Mouse (Mus musculus) MEL (cell line): ENCODE data around the gene Liph. TPM values are rescaled to one million over a fixed set of nuclear protein-coding genes. Genes with fewer than 3 reads are reported as not detected.

Experiments used
- DNase-seq: peaks from one replicate; pipeline ENCODE4 v3.0.0; 2011; ENCODE audit warnings: low read depth, low spot score
- H3K27ac ChIP-seq: 2 replicates; pipeline ENCODE4 v1.5.1; 2012; ENCODE audit warnings: low read depth, mild to moderate bottlenecking, control low read depth, low read length, moderate library complexity; ENCODE audit not compliant: control insufficient read depth
- H3K27me3 ChIP-seq, 2 experiments: fragments of 150-350 bp in 1 of 2; sonication (generic) in 1 of 2; 2 replicates each; pipeline ENCODE4 v1.6.1; 2012; ENCODE audit warnings: low read length in 2 of 2, mild to moderate bottlenecking in 2 of 2, improper control_type of control experiment in 1 of 2, moderate library complexity in 1 of 2; ENCODE audit not compliant: insufficient read depth in 2 of 2, control insufficient read depth in 1 of 2
- H3K36me3 ChIP-seq, 2 experiments: 2 replicates each; pipeline ENCODE4 v1.6.1; 2012 to 2014; ENCODE audit warnings: low read length in 2 of 2, improper control_type of control experiment in 1 of 2, inconsistent platforms in 1 of 2, mild to moderate bottlenecking in 1 of 2; ENCODE audit not compliant: insufficient read depth in 2 of 2, control insufficient read depth in 1 of 2
- H3K4me1 ChIP-seq, 2 experiments: fragments of 150-350 bp in 1 of 2; sonication (generic) in 1 of 2; 2 replicates each; pipeline ENCODE4 v1.6.1; 2012; ENCODE audit warnings: low read length in 2 of 2, improper control_type of control experiment in 1 of 2, mild to moderate bottlenecking in 1 of 2; ENCODE audit not compliant: insufficient read depth in 2 of 2, control insufficient read depth in 1 of 2
- H3K4me3 ChIP-seq, 2 experiments: fragments of 150-350 bp in 1 of 2; sonication (generic) in 1 of 2; 2 replicates each; pipeline ENCODE4 v1.5.1; 2012; ENCODE audit warnings: low read depth in 2 of 2, low read length in 2 of 2, mild to moderate bottlenecking in 2 of 2, moderate library complexity in 2 of 2, control low read depth in 1 of 2, improper control_type of control experiment in 1 of 2; ENCODE audit not compliant: control insufficient read depth in 1 of 2, insufficient read depth in 1 of 2
- H3K79me2 ChIP-seq: 2 replicates; pipeline ENCODE4 v1.6.1; 2012; ENCODE audit warnings: mild to moderate bottlenecking, low read length, moderate library complexity; ENCODE audit not compliant: control insufficient read depth, poor library complexity, insufficient read depth
- H3K9ac ChIP-seq: 2 replicates; pipeline ENCODE4 v1.6.1; 2012; ENCODE audit warnings: low read depth, mild to moderate bottlenecking, control low read depth, low read length, moderate library complexity; ENCODE audit not compliant: control insufficient read depth, poor library complexity, severe bottlenecking
- H3K9me3 ChIP-seq: fragments of 150-350 bp; sonication (generic); replicated peaks from 2 replicates; pipeline ENCODE4 v1.6.1; 2012; ENCODE audit warnings: mild to moderate bottlenecking, low read length, improper control_type of control experiment, moderate library complexity; ENCODE audit not compliant: insufficient read depth
- BHLHE40 ChIP-seq: IDR thresholded peaks from 2 replicates; pipeline ENCODE4 v1.6.1; 2012; ENCODE audit warnings: low read depth, mild to moderate bottlenecking, inconsistent platforms, low read length, improper control_type of control experiment, borderline replicate concordance
- CHD1 ChIP-seq: IDR thresholded peaks from 2 replicates; pipeline ENCODE4 v1.6.1; 2012; ENCODE audit warnings: low read depth, mild to moderate bottlenecking, inconsistent platforms, low read length, improper control_type of control experiment
- CHD2 ChIP-seq: IDR thresholded peaks from 2 replicates; pipeline ENCODE4 v1.6.1; 2011; ENCODE audit warnings: low read length, improper control_type of control experiment
- EP300 ChIP-seq, 2 experiments: IDR thresholded peaks; 2 replicates each; pipeline ENCODE4 v1.6.1; 2011; ENCODE audit warnings: improper control_type of control experiment in 2 of 2, low read length in 2 of 2, low read depth in 1 of 2, mild to moderate bottlenecking in 1 of 2
- ETS1 ChIP-seq: IDR thresholded peaks from 2 replicates; pipeline ENCODE4 v1.6.1; 2012; ENCODE audit warnings: low read depth, mild to moderate bottlenecking, inconsistent platforms, low read length, improper control_type of control experiment, moderate library complexity
- HCFC1 ChIP-seq: IDR thresholded peaks from 2 replicates; pipeline ENCODE4 v1.6.1; 2012; ENCODE audit warnings: low read depth, mild to moderate bottlenecking, inconsistent platforms, low read length, improper control_type of control experiment, moderate library complexity
- JUND ChIP-seq: IDR thresholded peaks from 2 replicates; pipeline ENCODE4 v1.6.1; 2011; ENCODE audit warnings: low read depth, mild to moderate bottlenecking, improper control_type of control experiment, low read length
- MAFK ChIP-seq: IDR thresholded peaks from 2 replicates; pipeline ENCODE4 v1.6.1; 2011; ENCODE audit warnings: low read depth, mild to moderate bottlenecking, low read length, improper control_type of control experiment, borderline replicate concordance
- MAX ChIP-seq: IDR thresholded peaks from 2 replicates; pipeline ENCODE4 v1.6.1; 2011; ENCODE audit warnings: low read length, improper control_type of control experiment
- MAZ ChIP-seq: IDR thresholded peaks from 2 replicates; pipeline ENCODE4 v1.6.1; 2012; ENCODE audit warnings: low read depth, mild to moderate bottlenecking, inconsistent platforms, low read length, improper control_type of control experiment
- MEF2A ChIP-seq: IDR thresholded peaks from 2 replicates; pipeline ENCODE4 v1.6.1; 2014; ENCODE audit warnings: low read depth, mild to moderate bottlenecking, inconsistent platforms, low read length, improper control_type of control experiment; ENCODE audit not compliant: poor library complexity, insufficient replicate concordance, severe bottlenecking; ENCODE audit errors: extremely low read depth
- MXI1 ChIP-seq: IDR thresholded peaks from 2 replicates; pipeline ENCODE4 v1.6.1; 2011; ENCODE audit warnings: mild to moderate bottlenecking, low read depth, low read length, improper control_type of control experiment
- MYB ChIP-seq: IDR thresholded peaks from 2 replicates; pipeline ENCODE4 v1.6.1; 2011; ENCODE audit warnings: mild to moderate bottlenecking, low read depth, low read length, improper control_type of control experiment
- NELFE ChIP-seq: IDR thresholded peaks from 2 replicates; pipeline ENCODE4 v1.6.1; 2011; ENCODE audit warnings: low read depth, low read length, improper control_type of control experiment
- POLR2A ChIP-seq, 2 experiments: IDR thresholded peaks; 2 replicates each; pipeline ENCODE4 v1.6.1; 2011 to 2012; ENCODE audit warnings: low read length in 2 of 2, mild to moderate bottlenecking in 2 of 2, control low read depth in 1 of 2, improper control_type of control experiment in 1 of 2, low read depth in 1 of 2, moderate library complexity in 1 of 2; ENCODE audit not compliant: control insufficient read depth in 1 of 2, insufficient read depth in 1 of 2, poor library complexity in 1 of 2
- TBP ChIP-seq: IDR thresholded peaks from 2 replicates; pipeline ENCODE4 v1.8.0; 2011; ENCODE audit warnings: low read depth, low read length, improper control_type of control experiment
- TCF12 ChIP-seq: IDR thresholded peaks from 2 replicates; pipeline ENCODE4 v1.6.1; 2014; ENCODE audit warnings: low read depth, mild to moderate bottlenecking, inconsistent platforms, low read length, improper control_type of control experiment, moderate library complexity
- USF1 ChIP-seq: IDR thresholded peaks from 2 replicates; pipeline ENCODE4 v1.6.1; 2014; ENCODE audit warnings: low read depth, mild to moderate bottlenecking, inconsistent platforms, low read length, improper control_type of control experiment, moderate library complexity
- USF2 ChIP-seq, 2 experiments: IDR thresholded peaks; 2 replicates each; pipeline ENCODE4 v1.6.1; 2011 to 2012; ENCODE audit warnings: improper control_type of control experiment in 2 of 2, low read length in 2 of 2, borderline replicate concordance in 1 of 2, inconsistent platforms in 1 of 2, low read depth in 1 of 2, mild to moderate bottlenecking in 1 of 2; ENCODE audit not compliant: insufficient read depth in 1 of 2
- ZC3H11A ChIP-seq: IDR thresholded peaks from 2 replicates; pipeline ENCODE4 v1.6.1; 2012; ENCODE audit warnings: low read depth, mild to moderate bottlenecking, inconsistent platforms, low read length, improper control_type of control experiment
- ZKSCAN1 ChIP-seq: IDR thresholded peaks from 2 replicates; pipeline ENCODE4 v1.6.1; 2012; ENCODE audit warnings: low read depth, mild to moderate bottlenecking, inconsistent platforms, low read length, improper control_type of control experiment, moderate library complexity
- polyA plus RNA-seq, 2 experiments: library from polyadenylated mRNA; stranded (reverse) in 1 of 2; unstranded in 1 of 2; fragments of >175 nt in 1 of 2; fragments of >200 nt in 1 of 2; gene quantifications; 2 replicates each; pipeline versions ENCODE4 v1.2.1 to v1.2.4; 2012; ENCODE audit warnings: low replicate concordance in 2 of 2, low read depth in 1 of 2; ENCODE audit not compliant: insufficient read length in 2 of 2, insufficient read depth in 1 of 2, missing spikeins in 1 of 2
- total RNA-seq: library from RNA; depleted of rRNA; stranded (reverse); fragments of 300-350 nt; gene quantifications from 2 replicates; pipeline ENCODE4 v1.2.3, GENCODE M21; 2012

Gene Liph
- total and polyA plus RNA-seq, 3 experiments, result not detected

GRCm38 (mm10) chr16:21999941-22000690, 4.7 kb upstream of the Liph start:
- Histone ChIP-seq H3K9ac (no peak overlapping the region), H3K27me3 (peaks cover 3 to 4% of the 10 kb centered on the region in 2 experiments; a peak in 3 of 4 replicates), H3K9me3 (no peaks in the 10 kb centered on the region), H3K36me3 (peaks cover 0 to 16% of the 10 kb centered on the region in 2 experiments; a peak in 2 of 4 replicates), H3K4me1 (peaks cover 5 to 13% of the 10 kb centered on the region in 2 experiments), H3K79me2 (no peaks in the 10 kb centered on the region), H3K4me3 (no peak overlapping the region), H3K27ac (no peak overlapping the region)
- no peak for TF ChIP-seq ZKSCAN1
- no peak for TF ChIP-seq NELFE
- no peak for TF ChIP-seq MAX
- TF ChIP-seq HCFC1, result no peak
- TF ChIP-seq CHD1, result no peak
- no peak for TF ChIP-seq CHD2
- no peak for TF ChIP-seq BHLHE40
- no peak for TF ChIP-seq MYB
- TF ChIP-seq POLR2A (IDR thresholded peaks at IDR 0.05; ENCODE audit: control insufficient read depth in 1 of 2, insufficient read depth in 1 of 2, low read depth in 1 of 2, low read length in 2 of 2, poor library complexity in 1 of 2), result no peak
- no peak for TF ChIP-seq JUND
- no peak for DNase-seq

GRCm38 (mm10) chr16:21998061-21998460, 2.6 kb upstream of the Liph start:
- Histone ChIP-seq H3K9ac (no peak overlapping the region), H3K4me3 (no peak overlapping the region), H3K79me2 (no peaks in the 10 kb centered on the region), H3K36me3 (peaks cover 0 to 16% of the 10 kb centered on the region in 2 experiments; a peak in 2 of 4 replicates), H3K27ac (no peak overlapping the region), H3K4me1 (peaks cover 5 to 13% of the 10 kb centered on the region in 2 experiments), H3K9me3 (no peaks in the 10 kb centered on the region), H3K27me3 (peaks cover 2 to 4% of the 10 kb centered on the region in 2 experiments; a peak in 3 of 4 replicates)
- no peak for TF ChIP-seq USF1
- no peak for TF ChIP-seq MAFK
- no peak for TF ChIP-seq CHD1
- TF ChIP-seq ZKSCAN1, result no peak
- no peak for TF ChIP-seq POLR2A (IDR thresholded peaks at IDR 0.05; ENCODE audit: control insufficient read depth in 1 of 2, insufficient read depth in 1 of 2, low read depth in 1 of 2, low read length in 2 of 2, poor library complexity in 1 of 2)
- no peak for TF ChIP-seq TBP
- no peak; a peak in 1 of 4 replicates for TF ChIP-seq EP300 (IDR thresholded peaks at IDR 0.05; ENCODE audit: low read depth in 1 of 2, low read length in 2 of 2)
- TF ChIP-seq USF2 (IDR thresholded peaks at IDR 0.05; ENCODE audit: borderline replicate concordance in 1 of 2, insufficient read depth in 1 of 2, low read depth in 1 of 2, low read length in 2 of 2), result no peak
- TF ChIP-seq TCF12, result no peak
- TF ChIP-seq ZC3H11A, result no peak
- no peak for TF ChIP-seq MYB
- no peak for TF ChIP-seq MAZ
- no peak for TF ChIP-seq ETS1
- no peak for TF ChIP-seq MXI1
- TF ChIP-seq MEF2A, result no peak
- no peak for TF ChIP-seq HCFC1
- DNase-seq, result peak; percentile 22
